Mouse (Mus musculus): Measurements from ENCODE around the gene Tbl1xr1. TPM values are rescaled to one million over a fixed set of nuclear protein-coding genes. Genes with fewer than 3 reads are reported as not detected.

Gene Tbl1xr1
- total RNA-seq, 2 experiments from 2014 or later = 127 to 138 TPM

GRCm38 (mm10) chr3:22140111-22140658, 63.7 kb downstream of the Tbl1xr1 start:
- DNase-seq (ENCODE audit: low spot score in 2 of 2) = no peak

DNA sequence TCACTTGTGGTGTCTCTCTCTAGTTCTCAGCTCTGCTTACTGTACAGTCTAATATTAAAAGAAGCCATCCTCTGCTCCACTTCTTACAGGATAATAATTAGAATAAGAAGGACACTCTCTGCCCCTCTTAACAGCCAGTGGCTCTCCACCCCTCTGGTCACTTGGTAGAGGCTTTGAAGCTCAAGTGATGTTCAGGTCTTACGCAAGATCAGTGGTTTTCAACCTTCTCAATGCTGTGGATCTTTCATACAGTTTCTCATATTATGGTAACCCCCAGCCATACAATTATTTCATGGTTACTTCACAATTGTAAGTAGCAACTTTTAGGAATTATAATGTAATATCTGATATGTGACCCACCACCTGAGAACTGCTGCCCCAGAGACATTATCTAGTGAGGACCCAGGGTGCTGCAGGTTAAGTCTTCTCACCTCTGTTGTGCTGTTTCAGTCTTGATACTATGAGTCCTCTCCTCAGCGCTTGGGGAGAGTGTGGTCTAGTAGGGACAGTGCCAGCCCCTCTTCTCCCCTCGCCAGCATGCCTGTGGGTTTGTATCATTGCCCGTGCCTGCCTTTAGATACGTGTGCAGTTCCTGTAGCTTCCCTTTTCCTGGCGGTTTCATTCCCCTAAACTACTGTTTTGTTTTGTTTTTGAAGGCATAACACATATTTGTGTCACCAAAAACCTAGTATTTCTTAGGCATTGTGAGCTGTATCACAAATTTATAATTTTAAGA, 65.7 kb downstream of the Tbl1xr1 start:
- DNase-seq (ENCODE audit: low spot score in 2 of 2) = no peak

DNA sequence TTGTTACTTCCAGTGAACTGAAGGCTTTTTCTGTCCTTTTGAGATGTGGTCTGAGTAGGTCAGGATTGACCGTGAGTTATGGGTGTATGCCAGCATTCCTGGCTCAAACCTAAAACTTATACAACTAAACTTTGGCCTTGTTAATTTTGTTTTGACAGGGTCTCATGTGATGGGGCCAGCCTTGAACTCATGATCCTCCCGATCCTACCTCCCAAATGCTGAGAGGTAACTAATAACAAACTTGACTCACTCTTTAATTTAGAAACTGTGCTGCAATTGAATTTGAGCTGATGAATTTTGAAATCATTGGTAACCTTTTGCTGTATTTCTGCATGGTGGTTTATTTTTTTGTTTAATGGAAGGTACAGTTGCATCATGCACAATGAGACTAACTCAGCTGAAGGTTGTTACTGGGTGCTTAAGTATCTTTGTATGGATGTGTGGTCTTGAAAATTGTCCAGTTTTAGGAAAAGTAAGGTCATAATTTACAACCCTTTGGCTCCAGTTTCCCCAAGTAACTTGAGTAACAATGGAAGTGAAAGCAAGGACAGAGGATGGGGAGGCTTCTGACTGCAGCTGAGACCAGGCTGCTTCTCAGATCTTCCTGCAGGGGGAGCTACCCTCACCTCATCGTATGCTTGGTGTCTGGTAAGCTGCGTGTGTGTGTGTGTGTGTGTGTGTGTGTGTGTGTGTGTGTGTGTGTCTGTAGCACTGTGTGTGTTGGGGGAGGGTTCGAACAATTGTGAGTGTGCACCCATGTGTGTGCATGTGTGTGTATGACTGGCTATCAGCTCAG, 66.6 kb downstream of the Tbl1xr1 start:
- DNase-seq (ENCODE audit: low spot score in 2 of 2) = no peak

DNA sequence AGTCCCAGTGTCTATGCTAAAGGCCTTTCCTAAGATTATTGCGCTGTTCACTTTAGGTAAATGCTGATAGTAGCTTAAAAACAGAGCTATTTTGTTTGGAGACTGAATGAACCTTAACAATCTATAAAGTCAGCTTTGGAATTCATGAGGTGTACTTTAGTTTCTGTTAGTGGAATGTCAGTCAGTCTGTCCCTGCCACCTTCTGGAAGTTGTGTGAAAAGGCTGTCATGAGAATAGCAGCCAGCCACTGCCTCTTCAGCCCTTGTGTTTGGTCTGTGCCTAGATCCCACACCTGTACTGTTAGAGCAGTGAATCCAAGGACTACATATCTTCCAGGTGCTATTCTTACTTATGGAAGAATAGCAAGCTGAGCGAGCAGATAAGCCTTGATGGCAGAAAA, 67.8 kb downstream of the Tbl1xr1 start:
- DNase-seq (ENCODE audit: low spot score in 2 of 2) = no peak

DNA sequence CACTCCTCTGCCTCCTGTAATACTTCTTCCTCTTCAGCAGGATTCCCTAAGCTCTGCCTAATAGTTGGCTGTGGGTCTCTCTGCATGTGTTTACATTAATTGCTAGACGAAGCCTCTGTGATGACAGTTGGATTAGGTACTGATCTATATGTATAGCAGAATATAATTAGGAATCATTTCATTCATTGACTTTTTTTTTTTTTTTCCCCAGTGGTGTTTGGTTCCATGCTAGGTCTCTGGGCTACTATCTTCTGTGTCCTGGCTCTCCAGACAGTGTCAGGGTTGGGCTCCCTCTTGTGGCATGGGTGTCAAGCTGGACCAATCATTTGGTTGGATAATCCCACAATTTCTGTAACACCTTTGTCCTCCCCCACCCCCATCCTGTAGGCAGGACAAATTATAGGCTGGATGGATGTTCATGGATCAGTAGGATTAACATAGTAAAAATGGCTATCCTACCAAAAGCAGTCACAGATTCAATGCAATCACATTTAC, 71.0 kb downstream of the Tbl1xr1 start:
- DNase-seq (ENCODE audit: low spot score in 2 of 2) = no peak

DNA sequence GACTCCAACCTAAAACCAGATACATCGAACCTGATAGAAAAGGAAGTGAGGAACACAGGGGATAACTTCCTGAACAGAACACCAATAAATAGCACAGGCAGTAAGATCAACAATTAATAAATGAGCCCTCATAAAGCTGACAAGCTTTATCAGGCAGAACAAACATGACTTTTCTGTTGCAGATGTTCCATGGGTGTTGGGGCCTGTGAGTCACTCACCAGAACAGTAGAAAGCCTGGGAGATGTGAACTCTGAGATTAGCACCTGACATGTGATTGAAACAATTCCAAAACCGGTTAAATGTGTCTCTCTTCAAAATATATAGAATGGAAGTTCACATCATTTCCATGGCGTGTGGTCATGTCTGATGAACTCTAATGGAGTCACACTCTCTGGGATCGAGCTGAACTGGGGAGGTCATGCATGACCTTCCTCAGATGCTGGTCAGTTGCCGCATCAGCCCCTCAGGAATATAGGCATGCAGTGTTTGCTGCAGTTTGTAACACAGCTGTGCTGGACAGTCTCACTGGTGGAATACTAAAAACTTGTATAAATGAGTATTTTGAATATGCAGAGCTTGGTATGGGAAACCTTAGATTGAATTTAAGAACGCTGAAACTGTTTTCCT, 72.0 kb downstream of the Tbl1xr1 start:
- no peak for DNase-seq (ENCODE audit: low spot score in 2 of 2)

DNA sequence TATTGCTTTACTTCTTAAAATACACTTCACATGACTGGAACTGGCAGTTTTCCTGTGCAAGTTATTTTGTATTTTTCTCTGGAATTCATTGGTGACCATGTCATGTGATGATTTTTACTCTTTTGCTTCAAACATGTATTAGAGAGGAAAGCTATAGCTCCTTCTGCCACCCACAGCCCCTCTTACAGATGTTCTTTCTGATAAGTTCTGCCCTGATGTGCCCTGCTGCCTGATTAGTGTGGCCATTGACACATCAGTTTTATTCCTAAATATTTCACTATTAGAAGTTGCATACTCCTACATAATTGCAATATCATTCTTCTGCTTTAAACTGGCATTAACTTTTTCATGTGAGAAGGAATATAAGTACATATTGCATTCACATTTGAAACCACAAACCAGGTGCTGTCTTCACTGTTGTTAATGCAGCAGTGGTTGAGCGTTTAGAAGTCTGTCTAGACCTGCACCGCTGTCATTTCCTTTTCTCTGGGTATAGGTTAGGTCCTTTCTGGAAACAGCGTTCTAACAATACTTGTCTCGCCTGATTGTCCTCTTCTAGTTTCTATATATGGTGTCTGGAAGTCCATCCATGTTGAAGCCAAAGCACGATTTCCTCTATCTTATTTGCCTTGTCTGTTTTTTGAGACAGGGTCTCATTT, 74.5 kb downstream of the Tbl1xr1 start:
- DNase-seq (ENCODE audit: low spot score in 2 of 2) = no peak

DNA sequence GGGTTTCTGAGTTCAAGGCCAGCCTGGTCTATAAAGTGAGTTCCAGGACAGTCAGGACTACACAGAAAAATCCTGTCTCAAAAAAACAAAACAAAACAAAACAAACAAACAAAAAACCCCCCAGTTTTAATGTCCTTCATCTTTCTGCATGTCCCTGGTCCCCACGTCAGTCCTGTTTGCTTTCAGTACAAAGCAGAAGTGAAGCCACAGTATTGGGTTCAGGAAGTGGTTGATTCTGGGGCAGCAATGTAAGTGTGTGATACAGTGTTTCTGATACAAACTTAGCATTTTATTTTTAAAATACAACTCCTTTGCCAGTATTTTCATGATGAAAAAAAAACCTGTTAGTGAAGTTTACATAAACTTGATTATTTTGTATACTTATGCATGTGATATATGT, 76.3 kb downstream of the Tbl1xr1 start:
- DNase-seq (ENCODE audit: low spot score in 2 of 2) = no peak

DNA sequence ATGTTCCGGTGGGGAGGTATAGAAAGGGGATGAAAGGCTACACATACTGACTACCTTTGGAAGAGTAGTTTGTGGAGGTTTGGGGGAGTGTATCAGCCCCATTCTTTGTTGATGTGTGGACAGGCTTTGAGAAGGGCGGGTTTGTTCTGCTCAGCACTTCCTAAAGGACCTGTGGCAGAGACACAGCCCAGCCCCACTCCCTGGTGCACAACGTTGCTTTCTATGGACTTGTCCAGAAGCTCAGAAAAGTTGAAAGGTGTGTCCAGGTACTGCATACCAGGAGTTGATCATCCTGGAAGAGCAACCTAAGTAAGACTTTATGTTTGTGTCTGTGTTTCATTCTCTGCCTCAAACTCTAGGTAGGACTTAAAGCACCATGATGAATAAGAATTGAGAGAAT, 78.1 kb downstream of the Tbl1xr1 start:
- DNase-seq (ENCODE audit: low spot score in 2 of 2) = no peak

- no peak for DNase-seq (ENCODE audit: low spot score in 2 of 2)
Measured at GRCm38 (mm10) chr3:22156397-22156796, 79.9 kb downstream of the Tbl1xr1 start.

- DNase-seq (ENCODE audit: low spot score in 2 of 2) = no peak
Measured at GRCm38 (mm10) chr3:22162948-22163347, 86.5 kb downstream of the Tbl1xr1 start.

DNA sequence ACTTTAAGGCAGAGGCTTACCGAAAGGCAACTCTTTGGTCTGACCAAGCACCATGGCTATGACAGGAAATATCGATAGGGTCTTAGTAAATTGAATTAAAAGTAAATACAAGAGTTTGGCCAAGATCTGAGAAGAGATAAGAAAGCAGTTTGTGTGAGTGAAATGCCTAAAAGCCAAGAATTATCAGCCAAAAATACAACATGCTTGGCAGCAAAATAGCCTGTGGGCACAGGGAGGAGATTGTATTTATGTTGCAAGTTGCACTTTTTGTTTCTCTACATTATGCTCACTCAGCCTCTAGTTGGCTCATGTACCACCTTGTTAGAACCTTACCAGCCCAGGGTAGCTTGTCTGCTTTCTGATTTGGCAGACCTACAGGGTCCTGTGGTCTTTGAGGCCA, 91.4 kb downstream of the Tbl1xr1 start:
- DNase-seq (ENCODE audit: low spot score in 2 of 2) = no peak

DNA sequence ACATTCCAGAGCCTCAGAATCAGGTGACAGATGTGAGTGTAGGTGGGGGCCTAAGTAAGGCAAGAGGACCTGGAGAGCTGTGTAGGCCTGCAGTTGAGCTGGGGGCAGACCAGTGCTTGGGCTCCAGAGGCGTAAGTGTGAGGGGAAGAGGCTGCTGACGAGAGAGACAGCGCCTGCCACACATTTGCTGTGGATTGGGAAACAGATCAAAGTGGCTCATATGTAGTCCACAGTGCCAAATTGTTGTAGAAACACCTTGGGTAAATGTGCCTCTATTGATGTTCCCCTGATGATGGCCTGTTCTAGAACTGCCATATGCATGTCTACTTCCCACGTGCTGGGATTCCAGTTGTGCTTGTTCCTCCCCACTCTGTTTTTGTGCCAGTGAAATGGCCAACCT, 92.0 kb downstream of the Tbl1xr1 start:
- DNase-seq (ENCODE audit: low spot score in 2 of 2) = no peak

- no peak for DNase-seq (ENCODE audit: low spot score in 2 of 2)
Measured at GRCm38 (mm10) chr3:22171526-22171925, 95.1 kb downstream of the Tbl1xr1 start.

DNA sequence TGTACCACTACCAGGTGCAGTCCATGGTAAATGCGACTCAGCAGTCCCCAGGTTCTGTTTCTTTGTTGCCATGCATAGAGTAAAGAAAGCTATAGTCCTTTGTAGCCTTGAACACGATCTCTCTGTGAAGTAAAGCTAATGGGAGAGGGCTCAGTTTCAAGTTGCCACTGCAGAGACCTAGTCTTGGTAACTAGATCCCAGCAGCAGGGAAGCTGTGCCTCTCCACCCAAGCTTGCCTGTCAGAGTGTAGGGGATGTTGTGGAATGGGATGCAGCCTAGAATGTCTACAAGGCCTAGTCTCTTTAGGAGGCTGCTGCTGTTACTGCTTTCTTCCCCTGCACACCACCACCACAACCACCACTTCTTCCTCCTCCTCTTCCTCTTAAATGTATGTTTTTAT, 96.0 kb downstream of the Tbl1xr1 start:
- DNase-seq (ENCODE audit: low spot score in 2 of 2) = no peak

DNA sequence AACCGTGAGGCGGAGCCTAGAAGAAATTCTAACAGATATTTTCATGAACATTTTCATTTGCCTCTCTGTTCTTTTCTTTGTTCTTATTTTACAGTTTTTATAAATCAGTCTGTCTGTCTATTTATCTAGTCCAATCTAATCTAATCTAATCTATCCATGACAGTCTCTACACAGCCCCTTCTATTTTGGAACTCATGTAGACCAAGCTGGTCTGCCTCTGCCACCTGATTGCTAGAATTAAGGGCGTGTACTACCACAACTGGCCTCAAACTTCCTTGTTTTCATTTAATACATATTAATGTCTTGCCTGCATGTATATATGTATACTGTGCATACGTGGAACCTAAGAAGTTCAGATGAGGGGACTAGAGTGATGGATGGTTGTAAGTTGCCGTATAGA, 96.7 kb downstream of the Tbl1xr1 start:
- DNase-seq (ENCODE audit: low spot score in 2 of 2) = no peak

- no peak for DNase-seq (ENCODE audit: low spot score in 2 of 2)
Measured at GRCm38 (mm10) chr3:22174232-22174631, 97.8 kb downstream of the Tbl1xr1 start.

GRCm38 (mm10) chr3:22180076-22180475, 103.6 kb downstream of the Tbl1xr1 start:
- no peak for DNase-seq (ENCODE audit: low spot score in 2 of 2)

GRCm38 (mm10) chr3:22181026-22181425, 104.6 kb downstream of the Tbl1xr1 start:
- no peak for DNase-seq (ENCODE audit: low spot score in 2 of 2)

DNA sequence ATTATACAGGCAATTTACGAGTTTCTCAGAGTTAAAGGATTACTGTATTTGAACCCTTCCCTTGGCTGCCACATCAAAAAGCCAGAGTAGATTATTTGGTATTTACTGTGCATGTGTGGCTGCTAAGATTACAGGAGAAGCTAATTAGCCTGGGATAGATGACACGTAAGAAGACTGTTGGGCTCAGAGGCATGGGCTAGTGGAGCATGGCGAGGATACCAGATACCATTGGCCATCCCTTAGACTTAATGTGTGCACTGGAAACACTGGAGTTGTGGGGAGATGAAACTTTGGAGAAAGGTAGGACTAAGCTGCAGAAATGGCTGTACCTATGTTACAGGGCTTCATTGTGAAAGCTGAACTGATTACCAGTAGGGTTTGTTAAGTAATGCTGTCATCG, 108.8 kb downstream of the Tbl1xr1 start:
- no peak for DNase-seq (ENCODE audit: low spot score in 2 of 2)

- peak in 1 of 2 experiments; percentile 59 for DNase-seq (ENCODE audit: low spot score in 2 of 2)
Measured at GRCm38 (mm10) chr3:22190498-22190897, 114.0 kb downstream of the Tbl1xr1 start.

Data from layer of hippocampus, postnatal 14 days (tissue).